Mouse (Mus musculus) thymus, adult 2 months (tissue): ENCODE measurements around the gene Sox6. TPM values are rescaled to one million over a fixed set of nuclear protein-coding genes. Genes with fewer than 3 reads are reported as not detected.

Experiments
- DNase-seq: peaks from one replicate; pipeline ENCODE4 v3.0.0; 2021
- H3K27ac ChIP-seq: fragments of 200-500 bp; 2 replicates; pipeline ENCODE4 v1.5.1; 2012; ENCODE audit warnings: low read length, control low read depth; ENCODE audit not compliant: control insufficient read depth, insufficient read depth
- H3K27me3 ChIP-seq: fragments of 200-500 bp; 2 replicates; pipeline ENCODE4 v1.6.1; 2012; ENCODE audit warnings: mild to moderate bottlenecking, low read length, moderate library complexity, mixed read lengths; ENCODE audit not compliant: control insufficient read depth, insufficient read depth
- H3K36me3 ChIP-seq: fragments of 200-500 bp; 2 replicates; pipeline ENCODE4 v1.6.1; 2012; ENCODE audit warnings: mild to moderate bottlenecking, low read length, moderate library complexity; ENCODE audit not compliant: control insufficient read depth, insufficient read depth
- H3K4me1 ChIP-seq: fragments of 200-500 bp; replicated peaks from 2 replicates; pipeline ENCODE4 v1.6.1; 2012; ENCODE audit warnings: low read length; ENCODE audit not compliant: control insufficient read depth, insufficient read depth
- H3K4me3 ChIP-seq: fragments of 200-500 bp; 2 replicates; pipeline ENCODE4 v1.5.1; 2012; ENCODE audit warnings: mild to moderate bottlenecking, low read length, control low read depth, moderate library complexity; ENCODE audit not compliant: control insufficient read depth, insufficient read depth
- CTCF ChIP-seq: fragments of 200-500 bp; IDR thresholded peaks from 2 replicates; pipeline ENCODE4 v1.5.1; 2012; ENCODE audit warnings: mild to moderate bottlenecking, control low read depth, low read length, moderate library complexity, borderline replicate concordance; ENCODE audit not compliant: control insufficient read depth, poor library complexity, insufficient read depth; ENCODE audit errors: extremely low read depth
- POLR2A ChIP-seq: fragments of 200-500 bp; IDR thresholded peaks from 2 replicates; pipeline ENCODE4 v1.6.1; 2012; ENCODE audit warnings: mild to moderate bottlenecking, low read length, control low read depth, moderate library complexity; ENCODE audit not compliant: control insufficient read depth, poor library complexity, insufficient read depth; ENCODE audit errors: extremely low read depth
- WGBS: fragments of 180-500 bp; shearing (Covaris S2); methylation state at CpG from one replicate; pipeline ENCODE4 v1.1.7; 2018; 5-methylcytosine and 5-hydroxymethylcytosine counted together
- polyA plus RNA-seq: library from polyadenylated mRNA; depleted of rRNA; stranded (reverse); fragments of >200 nt; gene quantifications from 2 replicates; pipeline ENCODE4 v1.2.3, GENCODE M21; 2012

The Sox6 gene
- polyA plus RNA-seq, 1 experiment = 2.1 TPM

GRCm38 (mm10) chr7:116036591-116037555 is 1.7 kb downstream of the Sox6 start:
- Histone ChIP-seq H3K4me1 (peaks cover 9% of the 10 kb centered on the region), H3K36me3 (no peaks in the 10 kb centered on the region), H3K4me3 (no peak overlapping the region), H3K27me3 (peaks cover 34% of the 10 kb centered on the region), H3K27ac (no peak overlapping the region)
- no peak for DNase-seq
- TF ChIP-seq CTCF = no peak
- TF ChIP-seq POLR2A = no peak
- 63% methylated on average over 18 of the region's 18 CpGs for WGBS

GRCm38 (mm10) chr7:116035504-116035903 is 3.1 kb downstream of the Sox6 start:
- 81% methylated on average over 4 of the region's 4 CpGs for WGBS
- Histone ChIP-seq H3K4me1 (peaks cover 9% of the 10 kb centered on the region), H3K36me3 (no peaks in the 10 kb centered on the region), H3K4me3 (no peak overlapping the region), H3K27ac (no peak overlapping the region), H3K27me3 (peaks cover 41% of the 10 kb centered on the region)
- no peak for DNase-seq
- TF ChIP-seq POLR2A (no peak), CTCF (no peak)

GRCm38 (mm10) chr7:116034282-116034758 is 4.3 kb downstream of the Sox6 start:
- Histone ChIP-seq H3K27me3 (peaks cover 41% of the 10 kb centered on the region), H3K4me3 (no peak overlapping the region), H3K36me3 (no peaks in the 10 kb centered on the region), H3K27ac (no peak overlapping the region), H3K4me1 (peaks cover 5% of the 10 kb centered on the region)
- no peak for DNase-seq
- WGBS = 3% methylated on average over 25 of the region's 25 CpGs
- TF ChIP-seq CTCF (no peak), POLR2A (no peak)

- peak; percentile 16 for DNase-seq
Measured at GRCm38 (mm10) chr7:116033371-116034241, 5.0 kb downstream of the Sox6 start.

GRCm38 (mm10) chr7:116032596-116033307 is 5.8 kb downstream of the Sox6 start:
- peak; percentile 71 for DNase-seq
- WGBS = 3% methylated on average over 11 of the region's 11 CpGs
- H3K4me3 ChIP-seq = no peak overlapping the region
- TF ChIP-seq POLR2A = no peak
- no peak for TF ChIP-seq CTCF
- H3K27ac ChIP-seq = no peak overlapping the region
- no peaks in the 10 kb centered on the region for H3K36me3 ChIP-seq
- H3K27me3 ChIP-seq = peaks cover 41% of the 10 kb centered on the region
- peaks cover 5% of the 10 kb centered on the region for H3K4me1 ChIP-seq

More at GRCm38 (mm10) chr7:116033371-116034241, 5.0 kb downstream of the Sox6 start:
- WGBS = 2% methylated on average over 54 of the region's 54 CpGs
- peak overlapping the region; percentile 7; the same call in 1 of the 2 replicates for H3K4me3 ChIP-seq
- peaks cover 5% of the 10 kb centered on the region for H3K4me1 ChIP-seq
- TF ChIP-seq CTCF (no peak), POLR2A (no peak)
- peaks cover 41% of the 10 kb centered on the region for H3K27me3 ChIP-seq
- no peak overlapping the region for H3K27ac ChIP-seq
- no peaks in the 10 kb centered on the region for H3K36me3 ChIP-seq
